Mouse (Mus musculus): ENCODE results near the gene Myocd. TPM values are rescaled to one million over a fixed set of nuclear protein-coding genes. Genes with fewer than 3 reads are reported as not detected.

Gene Myocd
- polyA plus RNA-seq, 1 experiment = not detected

DNA sequence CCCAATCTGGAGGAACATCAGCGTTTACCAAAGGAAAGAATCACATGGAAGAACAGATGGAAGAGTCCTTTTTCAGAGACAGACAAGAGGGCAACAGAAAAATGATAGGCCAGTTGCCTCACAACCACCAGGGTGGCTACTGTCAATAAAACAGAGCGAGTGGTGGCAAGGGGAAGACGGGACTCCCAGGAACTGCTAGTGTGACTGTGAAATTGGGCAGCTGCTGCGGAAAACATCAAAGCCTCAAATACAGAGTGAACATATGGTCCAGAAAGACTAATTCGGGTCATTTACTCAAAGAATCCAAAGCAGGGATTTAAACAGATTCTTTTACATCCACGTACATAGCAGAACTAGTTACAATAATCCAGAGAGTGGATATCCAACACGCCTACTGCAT lies 29.3 kb downstream of the Myocd start:
- no peak for TF ChIP-seq GATA1 (IDR thresholded peaks at IDR 0.05; ENCODE audit: low read length)

DNA sequence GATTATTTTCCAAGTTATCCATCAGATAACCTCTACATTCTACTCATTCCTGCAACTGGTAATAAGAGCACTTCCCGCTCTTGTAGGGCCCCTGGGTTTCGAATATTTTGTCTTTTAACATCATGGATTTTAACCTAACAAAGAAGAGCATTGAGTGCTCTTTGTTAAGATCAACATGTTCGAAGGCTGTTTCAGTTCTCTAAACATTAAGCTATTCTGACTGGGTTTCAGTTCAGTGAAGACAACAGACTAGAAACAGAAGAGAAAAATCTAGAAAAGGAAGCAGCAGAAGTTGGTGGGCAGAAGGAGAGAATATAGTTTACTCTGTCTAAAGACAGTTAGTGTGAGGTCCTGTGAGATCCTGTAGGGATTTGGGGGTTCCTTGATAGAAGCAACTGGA lies 31.9 kb downstream of the Myocd start:
- no peak for TF ChIP-seq GATA1 (IDR thresholded peaks at IDR 0.05; ENCODE audit: low read length)

- no peak for TF ChIP-seq GATA1 (IDR thresholded peaks at IDR 0.05; ENCODE audit: low read length)
These were observed 32.9 kb downstream of the Myocd start for GRCm38 (mm10) chr11:65236907-65237306.

DNA sequence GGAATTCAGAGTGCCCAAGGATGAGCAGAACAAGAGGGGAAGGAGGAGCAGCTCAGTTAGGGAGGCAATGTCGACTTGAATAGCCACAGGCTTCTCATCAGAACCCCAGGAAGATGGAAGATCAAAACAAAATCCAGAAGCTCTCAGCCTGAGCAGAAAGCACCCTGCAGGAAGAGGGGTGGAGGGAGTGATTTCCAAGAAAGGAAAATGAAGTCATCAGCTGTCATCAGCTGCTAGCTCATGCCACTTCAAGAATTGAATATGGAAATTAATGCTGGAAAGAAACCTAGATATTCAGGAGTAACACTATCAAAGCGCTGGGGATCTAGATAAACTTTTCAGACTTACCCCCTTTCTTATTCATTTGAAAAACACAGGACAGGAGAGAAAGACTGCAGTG lies 34.4 kb downstream of the Myocd start:
- no peak for TF ChIP-seq GATA1 (IDR thresholded peaks at IDR 0.05; ENCODE audit: low read length)

DNA sequence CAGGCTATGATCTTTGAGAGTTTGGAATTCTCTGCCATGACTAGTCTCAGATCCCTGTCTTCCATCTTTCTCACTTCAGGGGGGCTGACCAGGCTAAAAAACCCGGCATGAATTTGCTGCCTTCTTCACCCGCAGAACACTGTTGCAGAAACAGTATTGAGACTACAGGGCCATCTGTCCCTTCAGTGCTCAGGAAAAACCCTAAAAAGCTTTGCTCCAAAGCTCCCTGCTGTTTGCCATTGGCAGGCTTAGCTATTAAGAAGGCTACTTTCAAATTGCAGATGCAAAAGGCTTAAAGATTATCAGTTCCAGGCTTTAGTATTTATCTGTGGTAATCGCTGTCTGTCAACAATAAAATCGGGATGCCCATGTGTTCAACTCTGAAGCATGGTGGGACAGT lies 38.0 kb downstream of the Myocd start:
- TF ChIP-seq GATA1 (IDR thresholded peaks at IDR 0.05; ENCODE audit: low read length) = no peak

GRCm38 (mm10) chr11:65226766-65227165 lies 43.0 kb downstream of the Myocd start:
- TF ChIP-seq GATA1 (IDR thresholded peaks at IDR 0.05; ENCODE audit: low read length) = no peak

GRCm38 (mm10) chr11:65214954-65215629 lies 54.7 kb downstream of the Myocd start:
- TF ChIP-seq GATA1 (IDR thresholded peaks at IDR 0.05; ENCODE audit: low read length) = no peak

DNA sequence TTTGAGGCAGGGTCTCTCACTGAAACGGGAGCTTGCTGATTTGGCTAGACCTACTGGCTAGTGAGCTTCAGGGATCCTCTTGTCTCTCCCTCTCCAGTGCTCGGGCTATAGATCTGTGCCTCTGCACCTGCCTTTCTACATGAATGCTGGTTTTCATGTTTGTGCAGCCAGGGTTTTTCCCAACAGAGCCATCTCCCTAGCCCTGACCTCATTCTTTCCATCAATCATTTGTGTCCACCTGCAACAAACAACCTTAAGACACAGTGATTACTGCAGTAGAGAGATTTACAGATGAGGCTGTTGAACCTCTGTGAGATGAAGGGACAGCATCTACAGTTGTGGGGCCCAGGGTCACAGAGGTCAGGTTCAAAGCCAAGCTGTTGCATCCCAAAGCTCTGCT lies 56.0 kb downstream of the Myocd start:
- TF ChIP-seq GATA1 (IDR thresholded peaks at IDR 0.05; ENCODE audit: low read length) = no peak

DNA sequence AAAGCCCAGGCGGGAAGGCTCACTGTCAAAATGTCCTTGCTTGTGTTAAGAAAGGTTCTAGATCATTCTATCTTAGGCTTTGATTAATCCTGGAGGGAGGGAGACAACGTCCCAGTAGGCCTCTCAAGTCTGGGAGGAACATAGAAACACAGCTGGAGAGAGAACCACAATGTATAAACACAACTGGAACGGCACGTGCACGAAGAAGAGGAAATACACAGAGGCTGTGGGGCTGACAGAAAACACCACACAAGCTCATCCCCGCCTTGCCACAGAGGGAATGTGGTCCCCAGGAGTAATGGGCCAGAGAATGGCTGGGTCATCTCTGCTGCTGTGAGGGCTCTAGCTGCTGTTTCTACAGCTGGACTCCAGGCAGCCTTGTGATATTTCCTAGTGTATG lies 58.1 kb downstream of the Myocd start:
- no peak for TF ChIP-seq GATA1 (IDR thresholded peaks at IDR 0.05; ENCODE audit: low read length)

GRCm38 (mm10) chr11:65209441-65209840 lies 60.3 kb downstream of the Myocd start:
- TF ChIP-seq GATA1 (IDR thresholded peaks at IDR 0.05; ENCODE audit: low read length) = no peak

DNA sequence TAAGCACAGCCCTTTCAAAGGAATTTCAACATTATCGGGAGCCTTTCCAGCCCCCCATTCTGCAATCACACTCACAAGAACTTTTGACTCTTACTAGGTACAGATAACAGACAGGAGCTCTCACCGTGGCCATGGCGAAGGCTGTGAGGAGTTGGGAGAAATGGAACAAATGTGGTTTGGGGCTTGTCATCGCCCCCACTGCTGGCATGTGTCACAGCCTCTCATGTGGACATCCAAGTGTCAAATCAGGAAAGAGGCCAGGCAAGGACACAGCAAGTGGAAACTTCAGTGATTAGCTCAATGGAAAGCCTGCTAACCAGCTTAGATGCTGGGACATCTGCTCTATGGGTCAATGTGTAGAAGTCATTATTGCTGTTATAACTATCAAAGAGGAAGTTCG lies 64.5 kb downstream of the Myocd start:
- no peak for TF ChIP-seq GATA1 (IDR thresholded peaks at IDR 0.05; ENCODE audit: low read length)

- TF ChIP-seq GATA1 (IDR thresholded peaks at IDR 0.05; ENCODE audit: low read length) = no peak
These were observed 65.1 kb downstream of the Myocd start for GRCm38 (mm10) chr11:65204651-65205050.

DNA sequence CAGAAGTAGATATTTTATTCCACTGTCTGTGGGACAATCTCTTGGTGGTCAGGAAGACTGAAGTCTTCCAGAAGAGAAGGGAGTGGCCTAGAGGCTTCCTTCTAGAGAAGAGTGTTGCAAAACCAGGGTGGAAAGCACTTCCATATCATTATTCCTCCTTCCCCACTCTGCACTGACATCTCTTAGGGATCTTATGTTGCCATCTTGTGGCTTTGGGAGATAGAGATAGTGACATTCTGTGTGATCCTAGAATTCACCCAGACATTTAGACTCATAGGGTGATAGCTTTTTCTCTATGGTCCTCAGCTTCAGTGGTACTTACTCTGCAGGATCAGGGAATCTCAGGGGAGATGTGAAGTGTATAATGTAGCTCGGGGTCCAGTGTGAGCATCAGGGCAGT lies 66.8 kb downstream of the Myocd start:
- no peak for TF ChIP-seq GATA1 (IDR thresholded peaks at IDR 0.05; ENCODE audit: low read length)

DNA sequence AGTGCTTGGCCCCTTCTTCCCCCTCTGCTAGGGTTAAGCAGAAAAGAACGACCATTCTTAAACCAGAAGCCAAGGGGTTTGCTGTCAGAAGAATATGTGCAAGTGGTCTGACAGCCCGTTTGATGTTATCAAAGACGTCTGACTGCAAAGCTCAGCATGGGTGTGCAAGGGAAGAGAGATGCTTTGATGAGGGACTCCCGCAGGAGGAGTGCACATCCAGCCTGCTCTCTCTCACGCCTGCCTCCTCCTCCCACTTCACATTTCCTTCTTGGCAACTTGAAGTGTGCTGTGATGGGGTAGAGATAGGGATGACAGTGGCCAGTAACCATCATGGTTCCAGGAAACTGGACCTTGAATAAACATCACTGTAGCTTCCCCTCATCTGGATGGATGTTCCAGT lies 67.6 kb downstream of the Myocd start:
- TF ChIP-seq GATA1 (IDR thresholded peaks at IDR 0.05; ENCODE audit: low read length) = no peak

- TF ChIP-seq GATA1 (IDR thresholded peaks at IDR 0.05; ENCODE audit: low read length) = no peak
These were observed 71.8 kb downstream of the Myocd start for GRCm38 (mm10) chr11:65198026-65198425.

DNA sequence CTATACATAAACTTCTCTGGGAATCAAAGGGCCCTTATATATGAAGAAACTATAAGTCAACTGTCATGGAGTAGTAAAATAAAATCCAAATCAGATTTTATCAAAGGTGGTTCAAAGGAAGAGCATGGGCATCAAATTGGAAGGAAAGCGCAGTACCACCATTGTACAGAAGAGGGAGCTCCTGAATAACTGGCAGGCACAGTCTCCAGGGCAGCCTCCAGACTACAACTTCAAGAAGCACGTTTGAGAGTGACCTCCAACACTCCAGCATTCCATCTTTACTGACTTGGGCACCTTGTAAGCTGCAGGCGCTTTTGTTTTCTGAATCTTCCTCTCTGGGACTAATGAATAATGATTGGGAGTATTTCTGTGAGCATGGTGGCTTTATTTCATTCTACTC lies 72.5 kb downstream of the Myocd start:
- TF ChIP-seq GATA1 (IDR thresholded peaks at IDR 0.05; ENCODE audit: low read length) = no peak

GRCm38 (mm10) chr11:65186974-65187373 lies 82.8 kb downstream of the Myocd start:
- no peak for TF ChIP-seq GATA1 (IDR thresholded peaks at IDR 0.05; ENCODE audit: low read length)

GRCm38 (mm10) chr11:65185114-65185513 lies 84.7 kb downstream of the Myocd start:
- no peak for TF ChIP-seq GATA1 (IDR thresholded peaks at IDR 0.05; ENCODE audit: low read length)
